Mouse (Mus musculus) hindbrain, embryonic 10.5 days (tissue): ENCODE measurements around the gene Dock7. TPM values are rescaled to one million over a fixed set of nuclear protein-coding genes. Genes with fewer than 3 reads are reported as not detected.

Experiments
- DNase-seq: peaks from one replicate; pipeline ENCODE4 v3.0.0-alpha.2; 2017; ENCODE audit warnings: low spot score
- H3K27ac ChIP-seq: fragments of 300-500 bp; sonication (generic); 2 replicates; pipeline ENCODE4 v1.5.1; 2016; ENCODE audit warnings: mild to moderate bottlenecking, moderate library complexity
- H3K27me3 ChIP-seq: fragments of 300-500 bp; sonication (generic); 2 replicates; pipeline ENCODE4 v1.6.1; 2016; ENCODE audit warnings: mild to moderate bottlenecking; ENCODE audit not compliant: poor library complexity, insufficient read depth, severe bottlenecking
- H3K36me3 ChIP-seq: fragments of 300-500 bp; sonication (generic); 2 replicates; pipeline ENCODE4 v1.6.1; 2016; ENCODE audit warnings: mild to moderate bottlenecking, moderate library complexity
- H3K4me1 ChIP-seq: fragments of 300-500 bp; sonication (generic); replicated peaks from 2 replicates; pipeline ENCODE4 v1.6.1; 2016; ENCODE audit warnings: mild to moderate bottlenecking
- H3K4me3 ChIP-seq: fragments of 300-500 bp; sonication (generic); 2 replicates; pipeline ENCODE4 v1.5.1; 2016; ENCODE audit warnings: mild to moderate bottlenecking, moderate library complexity
- H3K9me3 ChIP-seq: fragments of 300-500 bp; sonication (generic); 2 replicates; pipeline ENCODE4 v1.6.1; 2016; ENCODE audit warnings: mild to moderate bottlenecking, moderate library complexity
- WGBS: fragments of 180-500 bp; shearing (Covaris S2); methylation state at CpG from one replicate; pipeline ENCODE4 v1.1.7; 2016; 5-methylcytosine and 5-hydroxymethylcytosine counted together
- polyA plus RNA-seq: library from polyadenylated mRNA; unstranded; fragments of >200 nt; fragmentation: Nextera tagmentation; extraction: Ambion mirVana; gene quantifications from 2 replicates; pipeline ENCODE4 v1.2.1, GENCODE M21; 2016

The Dock7 gene
- 74.6 TPM in 2 replicates for polyA plus RNA-seq

- under 1% methylated on average over 114 of the region's 117 CpGs for WGBS
- Histone ChIP-seq H3K36me3 (no peaks in the 10 kb centered on the region), H3K27ac (peak within 1 kb of the TSS; percentile 99), H3K4me1 (peaks cover 46% of the 10 kb centered on the region), H3K4me3 (peak within 1 kb of the TSS; percentile 97), H3K27me3 (peaks cover 14% of the 10 kb centered on the region), H3K9me3 (no peaks in the 10 kb centered on the region)
- peak; percentile 92 for DNase-seq
Observed at GRCm38 (mm10) chr4:99120211-99121122, at the start of gene Dock7. Dock7 (minus strand) TSS chr4:99120915.

DNA sequence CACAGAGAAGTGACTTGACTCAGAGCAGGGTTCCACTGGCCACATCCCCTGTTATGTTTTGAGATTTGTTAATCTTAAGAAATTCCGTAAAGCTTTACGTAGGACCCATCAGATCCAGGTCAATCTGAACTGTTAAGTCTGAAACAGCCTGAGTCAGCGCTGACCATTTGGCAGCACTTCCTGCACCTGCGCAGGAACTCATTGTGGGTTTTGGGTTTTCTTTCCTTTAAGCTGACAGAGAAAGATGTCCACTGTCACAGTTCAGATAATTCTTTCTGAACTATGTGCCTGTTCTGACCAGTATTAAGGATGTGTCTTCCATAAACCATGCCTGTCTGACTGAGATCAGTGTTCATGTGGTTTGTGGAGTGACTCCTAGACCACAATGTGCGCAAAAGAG is 48.2 kb upstream of the Dock7 start:
- H3K36me3 ChIP-seq: no peaks in the 10 kb centered on the region
- peaks cover 27% of the 10 kb centered on the region for H3K27me3 ChIP-seq
- WGBS: 95% methylated on average over 5 of the region's 5 CpGs

DNA sequence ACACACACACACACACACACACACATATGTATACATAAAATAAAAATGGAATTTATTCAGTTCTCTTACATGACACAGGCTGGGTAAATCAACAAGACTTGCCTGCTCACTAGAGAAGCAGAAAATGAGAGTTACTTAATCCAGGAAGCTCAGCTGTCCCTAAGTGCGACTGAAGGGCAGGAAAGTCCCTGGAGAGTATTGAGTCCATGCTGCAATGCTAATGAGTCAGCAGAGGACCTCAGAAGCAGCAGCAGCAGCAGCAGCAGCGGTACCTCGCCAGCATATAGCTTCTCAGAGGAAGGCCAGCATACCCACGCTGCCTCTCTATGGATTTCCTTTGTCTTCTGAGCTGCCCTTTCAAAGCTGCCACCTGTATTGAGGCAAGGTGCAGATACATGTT is 42.8 kb upstream of the Dock7 start:
- WGBS: 18% methylated on average over 4 of the region's 4 CpGs
- Histone ChIP-seq H3K4me1 (peaks cover 32% of the 10 kb centered on the region), H3K27ac (no peak overlapping the region)

More for the DNA sequence above, 48.2 kb upstream of the Dock7 start:
- H3K9me3 ChIP-seq: no peaks in the 10 kb centered on the region
- no peaks in the 10 kb centered on the region for H3K4me1 ChIP-seq
- no peak for DNase-seq
- H3K4me3 ChIP-seq: no peak overlapping the region
- no peak overlapping the region for H3K27ac ChIP-seq

GRCm38 (mm10) chr4:99163001-99163400 is 42.3 kb upstream of the Dock7 start:
- Histone ChIP-seq H3K4me1 (peaks cover 32% of the 10 kb centered on the region), H3K4me3 (no peak overlapping the region), H3K27me3 (peaks cover 75% of the 10 kb centered on the region), H3K36me3 (no peaks in the 10 kb centered on the region), H3K27ac (no peak overlapping the region), H3K9me3 (no peaks in the 10 kb centered on the region)
- DNase-seq: no peak
- 64% methylated on average over 9 of the region's 9 CpGs for WGBS

More for the DNA sequence above, 42.8 kb upstream of the Dock7 start:
- DNase-seq: peak; percentile 13
- Histone ChIP-seq H3K27me3 (peaks cover 70% of the 10 kb centered on the region), H3K9me3 (no peaks in the 10 kb centered on the region), H3K36me3 (no peaks in the 10 kb centered on the region), H3K4me3 (no peak overlapping the region)

DNA sequence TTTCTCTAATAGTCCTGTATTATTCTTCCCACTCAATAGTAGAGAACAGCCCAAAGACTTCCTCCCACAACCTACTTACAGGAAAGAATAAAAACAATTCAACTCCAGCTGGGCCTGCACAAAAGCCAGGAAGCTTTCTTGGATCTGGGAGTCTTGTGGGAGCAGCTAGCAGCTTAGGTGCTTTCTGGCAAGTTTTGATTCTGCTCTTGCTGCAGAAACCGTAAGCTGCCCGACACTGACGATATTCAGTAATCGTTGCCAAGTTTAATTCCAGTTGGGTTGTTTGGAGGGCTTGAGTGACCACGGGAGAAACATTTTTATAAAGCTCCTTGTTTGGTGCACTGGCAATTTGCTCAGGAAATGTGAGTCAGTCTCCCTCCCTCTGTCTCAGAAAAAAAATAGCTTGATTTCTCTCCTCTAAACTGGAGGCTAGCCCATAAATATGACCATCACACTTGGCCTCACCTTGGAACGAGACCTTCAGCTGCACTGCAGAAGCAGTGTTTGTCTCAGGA is 40.8 kb upstream of the Dock7 start:
- peaks cover 32% of the 10 kb centered on the region for H3K4me1 ChIP-seq
- H3K27ac ChIP-seq: no peak overlapping the region
- H3K9me3 ChIP-seq: no peaks in the 10 kb centered on the region
- peaks cover 77% of the 10 kb centered on the region for H3K27me3 ChIP-seq
- WGBS: 12% methylated on average over 6 of the region's 6 CpGs
- no peak for DNase-seq
- no peaks in the 10 kb centered on the region for H3K36me3 ChIP-seq
- peak overlapping the region; percentile 11; the same call in 1 of the 2 replicates for H3K4me3 ChIP-seq

GRCm38 (mm10) chr4:99160899-99161298 is 40.2 kb upstream of the Dock7 start:
- H3K4me1 ChIP-seq: peaks cover 32% of the 10 kb centered on the region
- H3K9me3 ChIP-seq: no peaks in the 10 kb centered on the region
- WGBS: 25% methylated on average over 5 of the region's 5 CpGs
- no peaks in the 10 kb centered on the region for H3K36me3 ChIP-seq
- no peak overlapping the region for H3K4me3 ChIP-seq
- H3K27me3 ChIP-seq: peaks cover 76% of the 10 kb centered on the region
- H3K27ac ChIP-seq: no peak overlapping the region
- no peak for DNase-seq

GRCm38 (mm10) chr4:99160414-99160813 is 39.7 kb upstream of the Dock7 start:
- H3K27ac ChIP-seq: no peak overlapping the region
- no peaks in the 10 kb centered on the region for H3K36me3 ChIP-seq
- H3K9me3 ChIP-seq: no peaks in the 10 kb centered on the region
- WGBS: 10% methylated on average over 3 of the region's 3 CpGs
- H3K4me1 ChIP-seq: peaks cover 32% of the 10 kb centered on the region
- peak; percentile 49 for DNase-seq
- H3K4me3 ChIP-seq: no peak overlapping the region
- peaks cover 74% of the 10 kb centered on the region for H3K27me3 ChIP-seq

DNA sequence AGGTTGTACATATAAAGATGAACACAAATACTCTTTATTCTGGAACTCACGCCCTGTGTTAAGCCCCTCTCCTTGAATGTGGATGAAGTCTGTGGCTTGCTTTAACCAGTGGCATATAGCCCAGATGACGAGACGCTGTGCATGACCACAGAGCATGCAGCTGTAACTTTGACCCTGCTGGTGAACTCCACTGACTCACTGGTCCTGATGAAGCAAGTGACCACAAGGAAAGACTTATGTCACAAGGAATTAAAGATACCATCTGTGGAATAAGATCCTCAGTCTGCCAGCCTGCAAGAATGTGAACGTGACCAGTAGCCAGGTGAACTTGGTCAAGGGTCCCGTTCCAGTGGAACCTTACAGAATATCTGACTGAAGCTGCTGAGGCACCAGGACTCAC is 37.8 kb upstream of the Dock7 start:
- peaks cover 65% of the 10 kb centered on the region for H3K27me3 ChIP-seq
- DNase-seq: no peak
- H3K9me3 ChIP-seq: no peaks in the 10 kb centered on the region
- H3K27ac ChIP-seq: no peak overlapping the region
- no peak overlapping the region for H3K4me3 ChIP-seq
- WGBS: 86% methylated on average over 5 of the region's 5 CpGs
- no peaks in the 10 kb centered on the region for H3K36me3 ChIP-seq
- H3K4me1 ChIP-seq: peaks cover 29% of the 10 kb centered on the region

DNA sequence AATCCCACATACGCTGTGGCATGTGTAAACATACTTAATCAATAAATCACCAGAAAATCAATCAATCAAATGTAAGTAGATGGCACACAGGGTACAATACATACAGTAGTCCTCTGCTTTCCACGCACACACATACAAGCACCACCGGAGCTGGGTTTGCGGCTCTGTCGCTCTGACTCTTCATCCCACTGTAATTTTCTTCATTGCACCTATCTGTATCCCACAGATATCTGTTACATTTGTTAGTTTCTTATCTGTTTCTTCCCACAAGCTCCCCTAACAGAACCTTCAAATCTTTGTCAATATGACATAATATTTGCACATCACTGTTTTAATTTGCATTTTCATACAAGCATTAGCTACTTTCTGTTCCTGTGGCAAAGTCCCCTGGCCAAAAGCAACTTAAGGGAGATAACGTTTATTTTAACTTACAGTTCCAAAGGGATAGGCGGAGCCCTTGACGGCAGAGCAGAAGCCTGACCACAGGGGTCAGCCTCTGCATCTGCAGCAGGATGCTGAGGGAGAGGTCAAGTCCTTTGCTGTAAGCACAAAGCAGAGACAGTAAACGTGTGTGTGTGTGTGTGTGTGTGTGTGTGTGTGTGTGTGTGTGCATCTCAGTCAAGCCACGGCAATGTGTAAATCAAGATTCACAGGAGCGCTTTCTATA is 36.1 kb upstream of the Dock7 start:
- Histone ChIP-seq H3K27me3 (peaks cover 48% of the 10 kb centered on the region), H3K9me3 (no peaks in the 10 kb centered on the region), H3K36me3 (no peaks in the 10 kb centered on the region), H3K27ac (no peak overlapping the region), H3K4me1 (peaks cover 16% of the 10 kb centered on the region), H3K4me3 (no peak overlapping the region)
- peak; percentile 10 for DNase-seq
- WGBS: 63% methylated on average over 11 of the region's 11 CpGs

DNA sequence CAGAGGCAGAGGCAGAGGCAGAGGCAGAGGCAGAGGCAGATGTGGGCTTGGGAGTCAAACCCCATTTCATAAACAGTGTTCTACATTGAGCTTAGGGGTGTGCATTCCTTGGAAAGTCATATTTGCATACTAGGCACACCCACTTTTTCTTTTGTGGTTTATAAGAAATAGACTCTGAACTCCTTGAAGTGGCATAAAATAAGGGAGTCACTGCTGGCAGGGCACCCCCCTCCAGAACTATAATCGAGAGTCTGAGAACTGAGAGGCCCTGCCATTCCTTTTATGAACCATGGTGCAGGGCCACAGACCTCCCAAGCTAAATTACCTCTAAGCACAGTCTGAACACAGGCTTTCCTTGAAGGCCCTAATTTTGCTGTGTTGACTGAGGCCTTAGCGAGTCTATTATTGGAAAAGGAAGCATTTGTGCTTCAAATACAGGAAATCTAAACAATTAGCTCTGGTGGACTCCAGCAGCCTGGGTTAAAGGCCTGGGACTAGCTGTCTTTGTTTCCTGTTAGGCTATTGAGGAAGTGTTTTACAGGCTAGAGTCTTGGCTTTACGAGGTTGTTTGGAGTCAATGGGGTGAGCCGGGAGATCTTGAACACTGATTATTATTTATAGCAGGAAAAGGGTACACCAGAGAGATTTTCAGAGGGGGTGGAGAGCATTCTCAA is 31.3 kb upstream of the Dock7 start:
- H3K4me3 ChIP-seq: no peak overlapping the region
- no peak for DNase-seq
- H3K27ac ChIP-seq: no peak overlapping the region
- H3K27me3 ChIP-seq: peaks cover 21% of the 10 kb centered on the region; the same call in 1 of the 2 replicates
- 55% methylated on average over 4 of the region's 4 CpGs for WGBS
- H3K36me3 ChIP-seq: no peaks in the 10 kb centered on the region
- peaks cover 11% of the 10 kb centered on the region for H3K4me1 ChIP-seq
- H3K9me3 ChIP-seq: no peaks in the 10 kb centered on the region

GRCm38 (mm10) chr4:99151434-99151833 is 30.7 kb upstream of the Dock7 start:
- WGBS: 91% methylated on average over 4 of the region's 4 CpGs
- no peak overlapping the region for H3K4me3 ChIP-seq
- peaks cover 11% of the 10 kb centered on the region for H3K4me1 ChIP-seq
- peaks cover 16% of the 10 kb centered on the region; the same call in 1 of the 2 replicates for H3K27me3 ChIP-seq
- H3K27ac ChIP-seq: no peak overlapping the region
- no peaks in the 10 kb centered on the region for H3K9me3 ChIP-seq
- DNase-seq: no peak
- H3K36me3 ChIP-seq: no peaks in the 10 kb centered on the region

DNA sequence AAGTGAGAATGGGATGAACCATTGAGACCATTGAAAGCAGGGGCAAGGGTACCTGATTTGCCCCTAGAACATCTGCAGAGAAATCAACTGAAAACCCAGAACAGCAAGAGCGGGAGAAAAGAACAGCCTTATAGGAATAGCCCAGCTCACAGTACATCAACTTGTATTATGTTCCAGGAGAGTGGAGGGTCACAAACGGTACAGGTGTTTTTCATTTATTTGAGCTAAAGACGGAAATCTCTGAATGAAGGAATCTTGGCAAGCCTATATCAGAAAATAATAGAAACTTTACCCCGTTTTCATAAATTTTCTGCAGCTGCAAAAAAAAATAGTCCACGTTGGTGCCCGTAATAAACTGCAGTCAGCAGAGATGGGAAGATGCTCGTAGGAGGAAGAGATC is 22.6 kb upstream of the Dock7 start:
- 89% methylated on average over 7 of the region's 7 CpGs for WGBS
- no peak for DNase-seq

More for the DNA sequence above, 22.6 kb upstream of the Dock7 start:
- H3K4me1 ChIP-seq: peaks cover 5% of the 10 kb centered on the region
- no peaks in the 10 kb centered on the region for H3K36me3 ChIP-seq
- 0 out of 2 replicates have a peak, but pooled peaks cover 2% of the 10 kb centered on the region for H3K27me3 ChIP-seq
- no peak overlapping the region for H3K4me3 ChIP-seq
- H3K9me3 ChIP-seq: no peaks in the 10 kb centered on the region
- no peak overlapping the region for H3K27ac ChIP-seq
